Mouse (Mus musculus) midbrain, postnatal 0 days (tissue): ENCODE measurements at regions not wholly inside any gene's neighbourhood (a gene's known extent, or its start where the extent isn't known, plus 50 kb on each side); places are given as distances from the start of the nearest gene placed in this dataset.
A peak's percentile ranks its signal among the peaks of the same experiment; 100 is the strongest.

Source experiments
- ATAC-seq: fragments of 200-750 bp; cut with Nextera tagmentation; 2 replicates; pipeline ENCODE4 v1.8.0; 2017; ENCODE audit warnings: moderate number of reproducible peaks, mild to moderate bottlenecking, moderate TSS enrichment, moderate library complexity; ENCODE audit not compliant: low FRiP score
- DNase-seq: peaks from one replicate; pipeline ENCODE4 v3.0.0-alpha.2; 2015; ENCODE audit warnings: low spot score
- H3K27ac ChIP-seq: fragments of 300-500 bp; sonication (generic); 2 replicates; pipeline ENCODE4 v1.5.1; 2014; ENCODE audit warnings: low read depth, mild to moderate bottlenecking, low read length, mixed read lengths
- H3K27me3 ChIP-seq: fragments of 300-500 bp; sonication (generic); 2 replicates; pipeline ENCODE4 v1.6.1; 2014; ENCODE audit warnings: low read length, control low read depth, mixed read lengths; ENCODE audit not compliant: insufficient read depth
- H3K36me3 ChIP-seq: fragments of 300-500 bp; sonication (generic); 2 replicates; pipeline ENCODE4 v1.6.1; 2014; ENCODE audit warnings: low read length, control low read depth, mixed read lengths; ENCODE audit not compliant: insufficient read depth
- H3K4me1 ChIP-seq: fragments of 300-500 bp; sonication (generic); 2 replicates; pipeline ENCODE4 v1.6.1; 2014; ENCODE audit warnings: mild to moderate bottlenecking, control low read depth, antibody characterized with exemption, low read length, mixed read lengths; ENCODE audit not compliant: insufficient read depth
- H3K4me2 ChIP-seq: fragments of 300-500 bp; sonication (generic); 2 replicates; pipeline ENCODE4 v1.6.1; 2014; ENCODE audit warnings: low read depth, mild to moderate bottlenecking, low read length, mixed read lengths; ENCODE audit not compliant: poor library complexity, severe bottlenecking
- H3K4me3 ChIP-seq: fragments of 300-500 bp; sonication (generic); 2 replicates; pipeline ENCODE4 v1.5.1; 2014; ENCODE audit warnings: low read depth, mild to moderate bottlenecking, low read length, moderate library complexity
- H3K9ac ChIP-seq: fragments of 300-500 bp; sonication (generic); replicated peaks from 2 replicates; pipeline ENCODE4 v1.6.1; 2014; ENCODE audit warnings: mild to moderate bottlenecking, low read length, moderate library complexity, mixed read lengths; ENCODE audit not compliant: poor library complexity, severe bottlenecking
- H3K9me3 ChIP-seq: fragments of 300-500 bp; sonication (generic); 2 replicates; pipeline ENCODE4 v1.6.1; 2016; ENCODE audit warnings: low read length, control low read depth
- CTCF ChIP-seq: IDR thresholded peaks from 2 replicates; pipeline ENCODE4 v1.5.1; 2016; ENCODE audit warnings: antibody characterized with exemption, mild to moderate bottlenecking
- WGBS: fragments of 180-500 bp; shearing (Covaris S2); extraction: QIAGEN DNeasy Blood & Tissue Kit; methylation state at CpG from one replicate; pipeline ENCODE4 v1.1.7; 2014; 5-methylcytosine and 5-hydroxymethylcytosine counted together

GRCm38 (mm10) chr19:30289721-30290120 lies 57.0 kb downstream of the Mbl2 start:
- H3K4me3 ChIP-seq: no peak overlapping the region
- ATAC-seq (no peak), DNase-seq (no peak)
- H3K9ac ChIP-seq: no peak overlapping the region
- no peak for TF ChIP-seq CTCF
- H3K27ac ChIP-seq: no peak overlapping the region
- no peaks in the 10 kb centered on the region for H3K27me3 ChIP-seq
- H3K4me1 ChIP-seq: no peaks in the 10 kb centered on the region
- no peak overlapping the region for H3K4me2 ChIP-seq
- H3K36me3 ChIP-seq: no peaks in the 10 kb centered on the region
- no peaks in the 10 kb centered on the region for H3K9me3 ChIP-seq
- 79% methylated on average over 4 of the region's 4 CpGs for WGBS

- no peaks in the 10 kb centered on the region for H3K9me3 ChIP-seq
- H3K4me3 ChIP-seq: peak overlapping the region; percentile 18; the same call in 1 of the 2 replicates
- DNase-seq (peak; percentile 80), ATAC-seq (no peak)
- no peaks in the 10 kb centered on the region for H3K36me3 ChIP-seq
- no peak overlapping the region for H3K27ac ChIP-seq
- no peaks in the 10 kb centered on the region for H3K4me1 ChIP-seq
- H3K4me2 ChIP-seq: peak overlapping the region; percentile 42
- 27% methylated on average over 15 of the region's 15 CpGs for WGBS
- TF ChIP-seq CTCF: peak; percentile 82
- no peaks in the 10 kb centered on the region for H3K27me3 ChIP-seq
- 0 out of 2 replicates have a peak overlapping the region, but pooled peaks have one; percentile 29 for H3K9ac ChIP-seq
Measured at GRCm38 (mm10) chr19:30295263-30295704, 62.5 kb downstream of the Mbl2 start.

- Histone ChIP-seq H3K9me3 (no peaks in the 10 kb centered on the region), H3K4me3 (no peak overlapping the region), H3K4me2 (no peak overlapping the region), H3K4me1 (no peaks in the 10 kb centered on the region), H3K36me3 (no peaks in the 10 kb centered on the region), H3K27me3 (no peaks in the 10 kb centered on the region), H3K27ac (no peak overlapping the region), H3K9ac (no peak overlapping the region)
- DNase-seq (no peak), ATAC-seq (no peak)
- no peak for TF ChIP-seq CTCF
- 86% methylated on average over 3 of the region's 3 CpGs for WGBS
Measured at GRCm38 (mm10) chr19:30296024-30296423, 63.3 kb downstream of the Mbl2 start.

DNA sequence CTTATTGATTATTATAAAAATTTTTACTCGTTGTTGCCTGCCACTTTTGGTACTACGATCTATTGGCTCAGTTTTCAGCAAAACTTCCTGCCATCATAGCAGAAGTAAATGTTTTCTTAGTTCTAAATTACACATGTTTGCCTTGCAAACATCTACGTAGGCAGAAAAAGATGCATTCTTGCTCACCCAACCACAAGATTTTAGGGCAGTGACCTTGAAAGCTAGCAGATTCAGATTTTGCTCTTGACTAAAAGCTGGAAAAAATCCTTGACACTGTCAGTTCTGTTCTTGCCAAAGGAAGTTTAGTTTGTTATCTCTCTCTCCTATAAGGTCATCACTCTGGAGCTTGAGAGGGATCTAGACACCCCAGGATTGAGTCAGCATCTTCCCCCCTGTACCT lies 66.8 kb downstream of the Mbl2 start:
- TF ChIP-seq CTCF: no peak
- Histone ChIP-seq H3K9me3 (no peaks in the 10 kb centered on the region), H3K27me3 (no peaks in the 10 kb centered on the region), H3K9ac (no peak overlapping the region), H3K27ac (no peak overlapping the region), H3K36me3 (no peaks in the 10 kb centered on the region), H3K4me1 (no peaks in the 10 kb centered on the region), H3K4me2 (no peak overlapping the region), H3K4me3 (no peak overlapping the region)
- ATAC-seq (no peak), DNase-seq (no peak)
- 90% methylated on average over 3 of the region's 3 CpGs for WGBS

GRCm38 (mm10) chr19:30302281-30302680 lies 69.5 kb downstream of the Mbl2 start:
- ATAC-seq (no peak), DNase-seq (peak; percentile 23)
- no peak overlapping the region for H3K27ac ChIP-seq
- no peak overlapping the region for H3K4me3 ChIP-seq
- H3K27me3 ChIP-seq: no peaks in the 10 kb centered on the region
- H3K4me1 ChIP-seq: no peaks in the 10 kb centered on the region
- TF ChIP-seq CTCF: peak; percentile 63
- no peak overlapping the region for H3K9ac ChIP-seq
- no peak overlapping the region for H3K4me2 ChIP-seq
- no peaks in the 10 kb centered on the region for H3K36me3 ChIP-seq
- no peaks in the 10 kb centered on the region for H3K9me3 ChIP-seq
- WGBS: 87% methylated on average over 4 of the region's 4 CpGs

GRCm38 (mm10) chr19:30306379-30306778 lies 73.6 kb downstream of the Mbl2 start:
- Histone ChIP-seq H3K36me3 (no peaks in the 10 kb centered on the region), H3K4me1 (no peaks in the 10 kb centered on the region), H3K9ac (no peak overlapping the region), H3K4me2 (no peak overlapping the region), H3K4me3 (no peak overlapping the region), H3K27ac (no peak overlapping the region), H3K9me3 (no peaks in the 10 kb centered on the region), H3K27me3 (no peaks in the 10 kb centered on the region)
- no peak for TF ChIP-seq CTCF
- DNase-seq (peak; percentile 23), ATAC-seq (no peak)
- WGBS: 72% methylated on average over 2 of the region's 2 CpGs
